Mouse (Mus musculus) small intestine, adult 2 months (tissue): ENCODE results near the gene Ctps2. TPM values are rescaled to one million over a fixed set of nuclear protein-coding genes. Genes with fewer than 3 reads are reported as not detected.
"Not testable (repeated sequence)": the region's sequence is repeated elsewhere in the genome, so short reads cannot be mapped to it uniquely, and the experiment has no call there.

Source experiments
- H3K27ac ChIP-seq: fragments of 200-500 bp; 2 replicates; pipeline ENCODE4 v1.5.1; 2012; ENCODE audit warnings: low read depth, low read length, control low read depth, inconsistent platforms; ENCODE audit not compliant: insufficient read depth
- H3K27me3 ChIP-seq: fragments of 200-500 bp; 2 replicates; pipeline ENCODE4 v1.6.1; 2012; ENCODE audit warnings: mild to moderate bottlenecking, moderate library complexity, low read length, inconsistent platforms; ENCODE audit not compliant: control insufficient read depth, insufficient read depth
- H3K36me3 ChIP-seq: fragments of 200-500 bp; 2 replicates; pipeline ENCODE4 v1.6.1; 2012; ENCODE audit warnings: mild to moderate bottlenecking, low read length, control low read depth, inconsistent platforms; ENCODE audit not compliant: control insufficient read depth, insufficient read depth
- H3K4me1 ChIP-seq: fragments of 200-500 bp; 2 replicates; pipeline ENCODE4 v1.6.1; 2012; ENCODE audit warnings: low read length, inconsistent platforms, mixed read lengths; ENCODE audit not compliant: control insufficient read depth, insufficient read depth, insufficient read length
- H3K4me3 ChIP-seq: fragments of 200-500 bp; 2 replicates; pipeline ENCODE4 v1.5.1; 2012; ENCODE audit warnings: low read depth, mild to moderate bottlenecking, control low read depth, inconsistent platforms, low read length, moderate library complexity
- CTCF ChIP-seq: fragments of 200-500 bp; IDR thresholded peaks from 2 replicates; pipeline ENCODE4 v1.5.1; 2012; ENCODE audit warnings: low read depth, mild to moderate bottlenecking, control low read depth, inconsistent platforms, low read length, moderate library complexity, mixed read lengths; ENCODE audit not compliant: insufficient replicate concordance, insufficient read length; ENCODE audit errors: extremely low read depth
- POLR2A ChIP-seq: fragments of 200-500 bp; IDR thresholded peaks from 2 replicates; pipeline ENCODE4 v1.6.1; 2012; ENCODE audit warnings: low read depth, mild to moderate bottlenecking, control low read depth, inconsistent platforms, low read length, moderate library complexity
- WGBS: fragments of 180-500 bp; shearing (Covaris S2); methylation state at CpG from one replicate; pipeline ENCODE4 v1.1.7; 2018; 5-methylcytosine and 5-hydroxymethylcytosine counted together
- polyA plus RNA-seq: library from polyadenylated mRNA; depleted of rRNA; stranded (reverse); fragments of >200 nt; gene quantifications from 2 replicates; pipeline ENCODE4 v1.2.3, GENCODE M21; 2012; rRNA removed

The Ctps2 gene
- polyA plus RNA-seq = 2.2 and 2.3 TPM in 2 replicates

- Histone ChIP-seq H3K27ac (peak within 1 kb of the TSS; percentile 72), H3K27me3 (no peaks in the 10 kb centered on the region), H3K4me3 (peak within 1 kb of the TSS; percentile 100), H3K36me3 (no peaks in the 10 kb centered on the region), H3K4me1 (no peaks in the 10 kb centered on the region; the same call in 1 of the 2 replicates)
- TF ChIP-seq POLR2A = no peak
- no peak for TF ChIP-seq CTCF
- WGBS = 29% methylated on average over 4 of the region's 4 CpGs
Observed at GRCm38 (mm10) chrX:162900938-162901337, at the start of gene Ctps2. Gene Ctps2 (plus strand): TSS chrX:162901238.

- Histone ChIP-seq H3K36me3 (peaks cover 27% of the 10 kb centered on the region), H3K27me3 (no peaks in the 10 kb centered on the region), H3K27ac (no peak overlapping the region), H3K4me3 (no peak overlapping the region), H3K4me1 (no peaks in the 10 kb centered on the region)
- 64% methylated on average over 3 of the region's 3 CpGs for WGBS
- TF ChIP-seq CTCF = no peak
- TF ChIP-seq POLR2A = no peak
Observed at GRCm38 (mm10) chrX:162868294-162868965, 32.6 kb upstream of the Ctps2 start.

DNA sequence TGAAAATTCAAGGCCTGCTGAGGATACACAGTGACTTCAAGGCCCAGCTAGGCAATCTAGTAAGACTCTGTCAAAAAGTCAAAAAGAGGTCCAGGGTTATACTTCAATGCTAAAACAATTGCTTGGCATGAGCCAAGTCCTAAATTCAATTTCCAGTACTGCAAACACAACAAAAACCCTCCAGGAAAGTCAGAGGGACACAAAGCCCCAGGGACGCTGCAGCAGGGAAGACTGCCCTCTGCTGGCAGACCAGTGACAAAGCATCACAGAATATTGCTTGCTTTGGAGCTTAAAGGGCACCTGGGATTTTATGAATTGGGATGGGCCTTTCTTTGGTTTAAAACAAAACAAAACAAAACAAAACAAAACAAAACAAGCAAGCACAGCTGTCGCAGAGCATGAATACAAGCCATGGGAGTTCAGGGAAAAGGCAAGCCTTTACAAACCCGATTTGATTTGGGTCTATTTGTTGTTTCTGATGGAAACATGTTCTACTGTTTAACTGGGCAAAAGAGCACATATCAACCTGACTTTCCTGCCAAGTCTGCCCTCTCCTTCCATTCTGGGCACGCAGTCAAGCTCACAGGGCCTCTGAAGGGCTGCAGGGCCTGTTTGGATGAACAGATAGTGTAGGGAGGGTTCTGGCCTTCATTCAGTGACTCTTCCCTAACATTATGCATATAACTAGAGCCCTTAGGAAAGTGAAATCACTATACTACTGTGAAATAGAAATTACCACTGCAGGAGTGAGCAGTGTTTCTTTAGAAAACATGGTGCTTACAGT lies 29.1 kb upstream of the Ctps2 start:
- H3K27me3 ChIP-seq = no peaks in the 10 kb centered on the region
- WGBS = 23% methylated on average over 4 of the region's 4 CpGs

DNA sequence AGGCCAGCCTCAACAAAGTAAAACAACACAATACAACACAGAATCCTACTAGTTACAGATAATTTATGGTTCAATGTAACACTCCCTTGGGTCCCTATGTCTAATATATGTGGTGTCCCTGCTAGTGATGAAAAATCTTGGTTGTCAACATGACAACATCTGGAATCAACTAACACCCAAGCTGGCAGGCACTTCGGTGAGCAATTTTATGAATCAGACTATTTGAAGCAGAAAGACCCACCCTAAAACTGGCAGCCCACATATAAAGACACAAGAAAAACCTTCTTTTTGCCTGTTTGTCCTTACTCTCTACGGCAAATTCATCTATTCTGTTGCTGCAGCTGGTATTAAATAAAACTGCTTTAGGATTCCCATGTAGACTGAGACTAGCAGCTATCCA lies 27.3 kb upstream of the Ctps2 start:
- Histone ChIP-seq H3K36me3 (peaks cover 24% of the 10 kb centered on the region), H3K4me3 (no peak overlapping the region), H3K27me3 (no peaks in the 10 kb centered on the region), H3K4me1 (no peaks in the 10 kb centered on the region), H3K27ac (no peak overlapping the region)
- TF ChIP-seq CTCF (no peak), POLR2A (no peak)
- 97% methylated on average over 2 of the region's 2 CpGs for WGBS

More for the DNA sequence above, 29.1 kb upstream of the Ctps2 start:
- no peaks in the 10 kb centered on the region for H3K4me1 ChIP-seq
- H3K36me3 ChIP-seq = peaks cover 24% of the 10 kb centered on the region
- no peak overlapping the region for H3K27ac ChIP-seq
- no peak overlapping the region for H3K4me3 ChIP-seq
- TF ChIP-seq POLR2A (no peak), CTCF (peak; percentile 72; the same call in 1 of the 2 replicates)

DNA sequence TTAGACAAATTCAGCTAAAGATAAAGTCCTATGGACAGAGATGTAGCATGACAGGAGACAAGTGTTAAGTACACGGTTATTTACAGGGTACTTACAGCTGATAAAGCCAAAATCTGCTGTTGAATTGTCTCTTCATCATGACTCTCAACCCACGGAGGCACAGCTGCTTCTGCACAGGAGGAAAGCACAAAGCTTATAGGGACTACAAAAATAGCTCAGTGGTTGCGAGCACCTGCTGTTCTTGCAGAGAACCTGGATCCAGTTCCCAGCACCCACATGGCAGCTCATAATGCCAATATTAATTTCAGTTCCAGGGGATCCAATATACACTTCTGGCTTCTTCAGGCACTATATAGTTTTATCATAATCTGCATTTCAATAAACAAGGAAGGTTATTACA lies 22.8 kb upstream of the Ctps2 start:
- Histone ChIP-seq H3K27ac (no peak overlapping the region), H3K4me3 (no peak overlapping the region), H3K36me3 (peaks cover 14% of the 10 kb centered on the region), H3K4me1 (no peaks in the 10 kb centered on the region), H3K27me3 (no peaks in the 10 kb centered on the region)
- WGBS = 83% methylated on average over 3 of the region's 3 CpGs
- no peak for TF ChIP-seq POLR2A
- no peak for TF ChIP-seq CTCF

DNA sequence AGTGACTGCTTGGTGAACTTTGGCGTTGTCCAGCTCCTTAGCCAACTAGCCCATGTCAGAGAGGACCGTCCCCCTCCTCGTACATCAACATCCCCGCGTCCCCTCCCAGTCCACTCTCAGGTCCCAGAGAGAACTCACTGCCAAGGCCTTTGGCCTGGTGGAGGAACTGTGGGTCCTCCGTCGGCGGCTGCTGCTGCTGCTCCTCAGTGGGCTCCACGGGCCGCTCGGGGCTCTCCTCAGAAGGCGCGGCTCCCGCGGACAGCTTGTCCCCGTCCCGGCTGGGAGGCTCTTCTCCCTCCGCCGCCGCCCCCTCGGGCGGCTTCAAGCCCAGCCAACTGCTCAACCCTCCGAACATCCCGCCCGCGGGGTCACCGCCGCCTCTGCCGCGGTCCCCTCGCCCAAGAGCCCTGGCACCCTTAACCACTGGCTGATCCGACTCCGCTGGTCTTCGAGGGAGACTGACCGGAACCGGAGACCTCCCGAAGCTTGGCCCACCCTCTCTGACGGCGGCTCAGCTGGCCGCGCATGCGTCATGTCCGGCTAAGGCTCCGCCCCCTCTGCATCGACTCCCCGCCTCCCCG lies 13.0 kb upstream of the Ctps2 start, which contains the start of gene Syap1:
Gene Syap1 (minus strand): TSS at position 517 of the 581 bp plus-strand sequence.
- TF ChIP-seq POLR2A (peak; percentile 20; the same call in 1 of the 2 replicates), CTCF (no peak)
- 9% methylated on average over 38 of the region's 47 CpGs for WGBS
- H3K27me3 ChIP-seq = no peaks in the 10 kb centered on the region
- peak within 1 kb of the TSS; percentile 66 for H3K27ac ChIP-seq
- H3K36me3 ChIP-seq = no peaks in the 10 kb centered on the region
- H3K4me1 ChIP-seq = no peaks in the 10 kb centered on the region
- peak within 1 kb of the TSS; percentile 97 for H3K4me3 ChIP-seq

DNA sequence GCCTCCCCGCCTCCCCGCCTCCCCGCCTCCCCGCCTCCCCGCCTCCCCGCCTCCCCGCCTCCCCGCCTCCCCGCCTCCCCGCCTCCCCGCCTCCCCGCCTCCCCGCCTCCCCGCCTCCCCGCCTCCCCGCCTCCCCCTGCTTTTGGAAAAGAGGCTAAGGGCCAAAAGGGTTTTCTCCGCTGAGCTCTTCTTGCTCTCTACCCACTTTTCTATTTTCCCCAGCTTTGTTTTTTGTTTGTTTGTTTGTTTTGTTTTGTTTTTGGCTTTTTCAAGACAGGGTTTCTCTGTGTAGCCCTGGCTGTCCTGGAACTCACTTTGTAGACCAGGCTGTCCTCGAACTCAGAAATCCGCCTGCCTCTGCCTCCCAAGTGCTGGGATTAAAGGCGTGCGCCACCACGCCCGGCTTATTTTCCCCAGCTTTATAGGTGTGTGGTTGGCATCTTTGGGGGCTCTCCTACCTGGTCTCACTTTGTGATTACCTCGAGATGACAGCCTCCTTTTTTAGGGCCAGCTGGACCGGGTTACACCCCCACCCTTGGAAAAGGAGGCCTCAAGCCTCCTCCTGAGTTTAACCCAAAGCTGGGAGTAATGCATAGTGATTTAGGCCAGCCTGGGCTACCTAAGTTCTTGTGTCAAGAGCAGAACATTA lies 12.3 kb upstream of the Ctps2 start:
- WGBS = 61% methylated on average over 10 of the region's 25 CpGs
- H3K27me3 ChIP-seq, H3K27ac ChIP-seq, H3K36me3 ChIP-seq, H3K4me1 ChIP-seq, H3K4me3 ChIP-seq: not testable (repeated sequence)
